ENCODE assay signal across 16 mouse cellular contexts in the genomic region with DNA sequence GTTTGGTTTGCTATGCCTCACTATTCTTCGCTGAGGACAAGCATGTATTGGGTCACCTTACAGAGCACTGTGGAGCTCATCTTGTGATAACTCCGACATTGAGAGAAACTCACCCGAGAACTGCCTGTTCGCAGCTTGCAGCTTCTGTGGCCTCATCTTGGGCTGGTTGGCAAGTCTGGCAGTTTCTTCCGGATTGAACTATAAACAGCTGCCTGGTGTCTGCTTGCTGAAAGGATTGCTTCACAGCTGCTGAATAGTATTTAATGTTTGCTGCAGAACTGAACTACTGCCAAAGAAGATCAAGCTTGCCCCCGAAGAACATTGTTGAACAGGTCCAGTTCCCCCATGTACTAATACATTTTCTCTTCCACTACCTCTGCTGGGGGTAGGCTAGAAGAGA. TPM values are rescaled to one million over a fixed set of nuclear protein-coding genes. Genes with fewer than 3 reads are reported as not detected.
A peak's percentile ranks its signal among the peaks of the same experiment; 100 is the strongest.
DNase-seq lines count a peak whose midpoint lies in the region; ATAC-seq and TF ChIP-seq lines count a peak whose summit lies in the region.
"Had no signal": no experiment of that assay in that cellular context is flagged by ENCODE, and none has a peak within 500 bp of the region (broad histone marks: within the 10 kb centered on the region; RNA-seq: fewer than 3 reads in every experiment).

No protein-coding gene starts in this region.

- H3K9me3 ChIP-seq in hindbrain, postnatal 0 days (ENCODE audit: low read length) = no peaks in the 10 kb centered on the region
- H3K9me3 ChIP-seq in hindbrain, embryonic 12.5 days (replicated peaks) = no peaks in the 10 kb centered on the region
- no peaks in the 10 kb centered on the region for H3K9me3 ChIP-seq in midbrain, embryonic 15.5 days
- H3K9me3 ChIP-seq: hindbrain, embryonic 10.5 days; limb, embryonic 15.5 days; neural tube, embryonic 12.5 days had no signal

- H3K27me3 ChIP-seq in hindbrain, postnatal 0 days (ENCODE audit: insufficient read depth, low read length) = no peaks in the 10 kb centered on the region
- H3K27me3 ChIP-seq in hindbrain, embryonic 12.5 days = no peaks in the 10 kb centered on the region
- no peaks in the 10 kb centered on the region for H3K27me3 ChIP-seq in midbrain, embryonic 15.5 days (replicated peaks)
- H3K27me3 ChIP-seq: limb, embryonic 15.5 days; neural tube, embryonic 12.5 days had no signal

- WGBS in hindbrain, postnatal 0 days = 68% methylated on average over 6 of the region's 6 CpGs
- 83% methylated on average over 6 of the region's 6 CpGs for WGBS in hindbrain, embryonic 12.5 days
- 77% methylated on average over 6 of the region's 6 CpGs for WGBS in midbrain, embryonic 15.5 days

- no peak for TF ChIP-seq CTCF in hindbrain, postnatal 0 days (IDR thresholded peaks at IDR 0.05; ENCODE audit: low read depth)

- H3K27ac ChIP-seq in hindbrain, postnatal 0 days = no peak overlapping the region
- no peak overlapping the region for H3K27ac ChIP-seq in hindbrain, embryonic 12.5 days
- no peak overlapping the region for H3K27ac ChIP-seq in midbrain, embryonic 15.5 days
- H3K27ac ChIP-seq: hindbrain, embryonic 10.5 days; limb, embryonic 15.5 days; macrophage; neural tube, embryonic 12.5 days had no signal

- H3K4me3 ChIP-seq in hindbrain, postnatal 0 days (ENCODE audit: low read length) = no peak overlapping the region
- H3K4me3 ChIP-seq in hindbrain, embryonic 12.5 days = no peak overlapping the region
- H3K4me3 ChIP-seq in midbrain, embryonic 15.5 days = no peak overlapping the region
- H3K4me3 ChIP-seq: hindbrain, embryonic 10.5 days; limb, embryonic 15.5 days; neural tube, embryonic 12.5 days had no signal

- no peak for ATAC-seq in hindbrain, postnatal 0 days
- ATAC-seq in hindbrain, embryonic 12.5 days (ENCODE audit: low FRiP score) = no peak
- ATAC-seq in midbrain, embryonic 15.5 days (replicated peaks) = no peak

- no peak overlapping the region for H3K4me2 ChIP-seq in hindbrain, postnatal 0 days (ENCODE audit: low read depth, low read length)
- no peak overlapping the region for H3K4me2 ChIP-seq in hindbrain, embryonic 12.5 days (replicated peaks)
- no peak overlapping the region for H3K4me2 ChIP-seq in midbrain, embryonic 15.5 days
- H3K4me2 ChIP-seq: limb, embryonic 15.5 days; neural tube, embryonic 12.5 days had no signal

- no peak overlapping the region for H3K9ac ChIP-seq in hindbrain, postnatal 0 days (replicated peaks; ENCODE audit: low read length)
- no peak overlapping the region for H3K9ac ChIP-seq in hindbrain, embryonic 12.5 days
- no peak overlapping the region for H3K9ac ChIP-seq in midbrain, embryonic 15.5 days
- H3K9ac ChIP-seq: limb, embryonic 15.5 days; neural tube, embryonic 12.5 days had no signal

- H3K36me3 ChIP-seq in hindbrain, postnatal 0 days (ENCODE audit: insufficient read depth, low read length) = no peaks in the 10 kb centered on the region
- H3K36me3 ChIP-seq in hindbrain, embryonic 12.5 days = no peaks in the 10 kb centered on the region
- H3K36me3 ChIP-seq in midbrain, embryonic 15.5 days (replicated peaks) = no peaks in the 10 kb centered on the region
- H3K36me3 ChIP-seq: hindbrain, embryonic 10.5 days; limb, embryonic 15.5 days; neural tube, embryonic 12.5 days had no signal

- peak; percentile 9 for DNase-seq in hindbrain, postnatal 0 days (ENCODE audit: low spot score)
- DNase-seq in adipocyte (ENCODE audit: low spot score) (peak; percentile 69), MN1 (ENCODE audit: low spot score) (no peak)
- peak; percentile 8 to 11 for DNase-seq in frontal cortex, postnatal 10 days (ENCODE audit: low spot score in 2 of 2)
- DNase-seq in lung, postnatal 14 days = peak; percentile 46
- DNase-seq: cerebellum, adult 9-10 months; gastrocnemius, postnatal 36 days; kidney, adult 9 months; midbrain, embryonic 14.5 days; retina, postnatal 1 day had no signal

- no peaks in the 10 kb centered on the region for H3K4me1 ChIP-seq in hindbrain, postnatal 0 days (ENCODE audit: insufficient read depth, low read length)
- no peaks in the 10 kb centered on the region for H3K4me1 ChIP-seq in hindbrain, embryonic 12.5 days
- H3K4me1 ChIP-seq in midbrain, embryonic 15.5 days = no peaks in the 10 kb centered on the region
- H3K4me1 ChIP-seq: limb, embryonic 15.5 days; neural tube, embryonic 12.5 days had no signal

RNA-seq across cellular contexts. Expression of gene Bmpr2, which starts 29.1 kb away (rescaled TPM):
- total RNA-seq in hindbrain, postnatal 0 days (2014; rRNA removed) = 56.2 and 59.8 TPM in 2 replicates
- polyA plus RNA-seq in hindbrain, postnatal 0 days (2015; fragmentation: Nextera tagmentation; extraction: Ambion mirVana) = 9.2 and 9.3 TPM in 2 replicates
- polyA plus RNA-seq in hindbrain, embryonic 12.5 days (2016; fragmentation: Nextera tagmentation; extraction: Ambion mirVana) = 12.5 and 13.7 TPM in 2 replicates
- polyA plus RNA-seq in midbrain, embryonic 15.5 days (2015; fragmentation: Nextera tagmentation; extraction: Ambion mirVana) = 9.6 and 9.8 TPM in 2 replicates

RNA-seq across cellular contexts. Expression of gene Nop58, which starts 49.3 kb away (rescaled TPM):
- total RNA-seq in hindbrain, postnatal 0 days (2014; rRNA removed) = 41.6 and 80.7 TPM in 2 replicates
- polyA plus RNA-seq in hindbrain, postnatal 0 days (2015; fragmentation: Nextera tagmentation; extraction: Ambion mirVana) = 136 and 146 TPM in 2 replicates
- polyA plus RNA-seq in hindbrain, embryonic 12.5 days (2016; fragmentation: Nextera tagmentation; extraction: Ambion mirVana) = 203 and 218 TPM in 2 replicates
- 133 and 136 TPM in 2 replicates for polyA plus RNA-seq in midbrain, embryonic 15.5 days (2015; fragmentation: Nextera tagmentation; extraction: Ambion mirVana)
